Mouse (Mus musculus): ENCODE results near the gene Sele. TPM values are rescaled to one million over a fixed set of nuclear protein-coding genes. Genes with fewer than 3 reads are reported as not detected.

The Sele gene
- polyA plus RNA-seq, 1 experiment from 2014 or later = not detected

- no peaks in the 10 kb centered on the region for H3K4me1 ChIP-seq (ENCODE audit: control insufficient read depth, insufficient read depth, low read length)
- no peak within 1 kb of the TSS for H3K4me3 ChIP-seq (ENCODE audit: low read depth, low read length)
- H3K36me3 ChIP-seq (ENCODE audit: control insufficient read depth, insufficient read depth, low read length) = no peaks in the 10 kb centered on the region
- no peaks in the 10 kb centered on the region for H3K9me3 ChIP-seq (ENCODE audit: control insufficient read depth, low read depth, low read length)
- no peaks in the 10 kb centered on the region for H3K27me3 ChIP-seq (ENCODE audit: control insufficient read depth, insufficient read depth, low read length)
- H3K9ac ChIP-seq (replicated peaks; ENCODE audit: low read depth, low read length) = no peak within 1 kb of the TSS
- ATAC-seq (ENCODE audit: insufficient number of reproducible peaks, insufficient read depth, low FRiP score, low read depth) = no peak
- H3K4me2 ChIP-seq (replicated peaks; ENCODE audit: low read depth, low read length) = no peak within 1 kb of the TSS
- 83% methylated on average over 4 of the region's 4 CpGs for WGBS
- H3K27ac ChIP-seq (ENCODE audit: low read length) = no peak within 1 kb of the TSS
Observed at GRCm38 (mm10) chr1:164061925-164062324, 13.9 kb downstream of the Sele start, which contains the start of gene Sell. TSS of gene Sell (plus strand) at chr1:164061982.

- H3K4me1 ChIP-seq (ENCODE audit: control insufficient read depth, insufficient read depth, low read length) = no peaks in the 10 kb centered on the region
- H3K9me3 ChIP-seq (ENCODE audit: control insufficient read depth, low read depth, low read length) = no peaks in the 10 kb centered on the region
- WGBS = 50% methylated on average over 2 of the region's 2 CpGs
- H3K27ac ChIP-seq (ENCODE audit: low read length) = no peak overlapping the region
- H3K36me3 ChIP-seq (ENCODE audit: control insufficient read depth, insufficient read depth, low read length) = no peaks in the 10 kb centered on the region
- H3K9ac ChIP-seq (replicated peaks; ENCODE audit: low read depth, low read length) = no peak overlapping the region
- no peaks in the 10 kb centered on the region for H3K27me3 ChIP-seq (ENCODE audit: control insufficient read depth, insufficient read depth, low read length)
- no peak overlapping the region for H3K4me3 ChIP-seq (ENCODE audit: low read depth, low read length)
- no peak overlapping the region for H3K4me2 ChIP-seq (replicated peaks; ENCODE audit: low read depth, low read length)
- ATAC-seq (ENCODE audit: insufficient number of reproducible peaks, insufficient read depth, low FRiP score, low read depth) = no peak
Observed at GRCm38 (mm10) chr1:164062856-164063255, 14.8 kb downstream of the Sele start.

- H3K9ac ChIP-seq (replicated peaks; ENCODE audit: low read depth, low read length) = no peak overlapping the region
- no peaks in the 10 kb centered on the region for H3K4me1 ChIP-seq (ENCODE audit: control insufficient read depth, insufficient read depth, low read length)
- H3K27me3 ChIP-seq (ENCODE audit: control insufficient read depth, insufficient read depth, low read length) = no peaks in the 10 kb centered on the region
- H3K4me3 ChIP-seq (ENCODE audit: low read depth, low read length) = no peak overlapping the region
- no peak overlapping the region for H3K4me2 ChIP-seq (replicated peaks; ENCODE audit: low read depth, low read length)
- no peaks in the 10 kb centered on the region for H3K36me3 ChIP-seq (ENCODE audit: control insufficient read depth, insufficient read depth, low read length)
- no peak overlapping the region for H3K27ac ChIP-seq (ENCODE audit: low read length)
- no peaks in the 10 kb centered on the region for H3K9me3 ChIP-seq (ENCODE audit: control insufficient read depth, low read depth, low read length)
- no peak for ATAC-seq (ENCODE audit: insufficient number of reproducible peaks, insufficient read depth, low FRiP score, low read depth)
- WGBS = 41% methylated on average over 3 of the region's 3 CpGs
Observed at GRCm38 (mm10) chr1:164063745-164064144, 15.7 kb downstream of the Sele start.

GRCm38 (mm10) chr1:164069261-164069660 lies 21.2 kb downstream of the Sele start:
- Histone ChIP-seq H3K36me3 (ENCODE audit: control insufficient read depth, insufficient read depth, low read length) (no peaks in the 10 kb centered on the region), H3K4me3 (ENCODE audit: low read depth, low read length) (no peak overlapping the region), H3K27ac (ENCODE audit: low read length) (no peak overlapping the region), H3K27me3 (ENCODE audit: control insufficient read depth, insufficient read depth, low read length) (no peaks in the 10 kb centered on the region), H3K4me2 (replicated peaks; ENCODE audit: low read depth, low read length) (no peak overlapping the region), H3K4me1 (ENCODE audit: control insufficient read depth, insufficient read depth, low read length) (no peaks in the 10 kb centered on the region), H3K9ac (replicated peaks; ENCODE audit: low read depth, low read length) (no peak overlapping the region), H3K9me3 (ENCODE audit: control insufficient read depth, low read depth, low read length) (no peaks in the 10 kb centered on the region)
- ATAC-seq (ENCODE audit: insufficient number of reproducible peaks, insufficient read depth, low FRiP score, low read depth) = no peak

- H3K4me1 ChIP-seq (ENCODE audit: control insufficient read depth, insufficient read depth, low read length) = no peaks in the 10 kb centered on the region
- no peak overlapping the region for H3K27ac ChIP-seq (ENCODE audit: low read length)
- H3K9ac ChIP-seq (replicated peaks; ENCODE audit: low read depth, low read length) = no peak overlapping the region
- H3K4me2 ChIP-seq (replicated peaks; ENCODE audit: low read depth, low read length) = no peak overlapping the region
- 83% methylated on average over 4 of the region's 4 CpGs for WGBS
- H3K36me3 ChIP-seq (ENCODE audit: control insufficient read depth, insufficient read depth, low read length) = no peaks in the 10 kb centered on the region
- no peak for ATAC-seq (ENCODE audit: insufficient number of reproducible peaks, insufficient read depth, low FRiP score, low read depth)
- H3K4me3 ChIP-seq (ENCODE audit: low read depth, low read length) = no peak overlapping the region
- H3K9me3 ChIP-seq (ENCODE audit: control insufficient read depth, low read depth, low read length) = no peaks in the 10 kb centered on the region
- H3K27me3 ChIP-seq (ENCODE audit: control insufficient read depth, insufficient read depth, low read length) = no peaks in the 10 kb centered on the region
Observed at GRCm38 (mm10) chr1:164070461-164070860, 22.4 kb downstream of the Sele start.

GRCm38 (mm10) chr1:164071111-164071510 lies 23.1 kb downstream of the Sele start:
- WGBS = 82% methylated on average over 7 of the region's 7 CpGs
- no peaks in the 10 kb centered on the region for H3K36me3 ChIP-seq (ENCODE audit: control insufficient read depth, insufficient read depth, low read length)
- no peaks in the 10 kb centered on the region for H3K4me1 ChIP-seq (ENCODE audit: control insufficient read depth, insufficient read depth, low read length)
- no peaks in the 10 kb centered on the region for H3K9me3 ChIP-seq (ENCODE audit: control insufficient read depth, low read depth, low read length)
- no peaks in the 10 kb centered on the region for H3K27me3 ChIP-seq (ENCODE audit: control insufficient read depth, insufficient read depth, low read length)
- H3K4me2 ChIP-seq (replicated peaks; ENCODE audit: low read depth, low read length) = no peak overlapping the region
- no peak overlapping the region for H3K9ac ChIP-seq (replicated peaks; ENCODE audit: low read depth, low read length)
- no peak overlapping the region for H3K4me3 ChIP-seq (ENCODE audit: low read depth, low read length)
- H3K27ac ChIP-seq (ENCODE audit: low read length) = no peak overlapping the region
- no peak for ATAC-seq (ENCODE audit: insufficient number of reproducible peaks, insufficient read depth, low FRiP score, low read depth)

GRCm38 (mm10) chr1:164072001-164072400 lies 24.0 kb downstream of the Sele start:
- ATAC-seq (ENCODE audit: insufficient number of reproducible peaks, insufficient read depth, low FRiP score, low read depth) = no peak
- H3K27ac ChIP-seq (ENCODE audit: low read length) = no peak overlapping the region
- H3K27me3 ChIP-seq (ENCODE audit: control insufficient read depth, insufficient read depth, low read length) = no peaks in the 10 kb centered on the region
- WGBS = 86% methylated on average over 4 of the region's 4 CpGs
- H3K4me3 ChIP-seq (ENCODE audit: low read depth, low read length) = no peak overlapping the region
- no peak overlapping the region for H3K4me2 ChIP-seq (replicated peaks; ENCODE audit: low read depth, low read length)
- H3K9ac ChIP-seq (replicated peaks; ENCODE audit: low read depth, low read length) = no peak overlapping the region
- H3K4me1 ChIP-seq (ENCODE audit: control insufficient read depth, insufficient read depth, low read length) = no peaks in the 10 kb centered on the region
- H3K36me3 ChIP-seq (ENCODE audit: control insufficient read depth, insufficient read depth, low read length) = no peaks in the 10 kb centered on the region
- no peaks in the 10 kb centered on the region for H3K9me3 ChIP-seq (ENCODE audit: control insufficient read depth, low read depth, low read length)

GRCm38 (mm10) chr1:164073091-164073490 lies 25.1 kb downstream of the Sele start:
- no peak overlapping the region for H3K27ac ChIP-seq (ENCODE audit: low read length)
- no peak for ATAC-seq (ENCODE audit: insufficient number of reproducible peaks, insufficient read depth, low FRiP score, low read depth)
- no peaks in the 10 kb centered on the region for H3K36me3 ChIP-seq (ENCODE audit: control insufficient read depth, insufficient read depth, low read length)
- H3K4me3 ChIP-seq (ENCODE audit: low read depth, low read length) = no peak overlapping the region
- H3K27me3 ChIP-seq (ENCODE audit: control insufficient read depth, insufficient read depth, low read length) = no peaks in the 10 kb centered on the region
- H3K9ac ChIP-seq (replicated peaks; ENCODE audit: low read depth, low read length) = no peak overlapping the region
- H3K9me3 ChIP-seq (ENCODE audit: control insufficient read depth, low read depth, low read length) = no peaks in the 10 kb centered on the region
- WGBS = 83% methylated on average over 9 of the region's 9 CpGs
- H3K4me1 ChIP-seq (ENCODE audit: control insufficient read depth, insufficient read depth, low read length) = no peaks in the 10 kb centered on the region
- no peak overlapping the region for H3K4me2 ChIP-seq (replicated peaks; ENCODE audit: low read depth, low read length)

GRCm38 (mm10) chr1:164073803-164074202 lies 25.8 kb downstream of the Sele start:
- Histone ChIP-seq H3K36me3 (ENCODE audit: control insufficient read depth, insufficient read depth, low read length) (no peaks in the 10 kb centered on the region), H3K9ac (replicated peaks; ENCODE audit: low read depth, low read length) (no peak overlapping the region), H3K27ac (ENCODE audit: low read length) (no peak overlapping the region), H3K4me3 (ENCODE audit: low read depth, low read length) (no peak overlapping the region), H3K9me3 (ENCODE audit: control insufficient read depth, low read depth, low read length) (no peaks in the 10 kb centered on the region), H3K4me2 (replicated peaks; ENCODE audit: low read depth, low read length) (no peak overlapping the region), H3K27me3 (ENCODE audit: control insufficient read depth, insufficient read depth, low read length) (no peaks in the 10 kb centered on the region), H3K4me1 (ENCODE audit: control insufficient read depth, insufficient read depth, low read length) (no peaks in the 10 kb centered on the region)
- 84% methylated on average over 7 of the region's 7 CpGs for WGBS
- no peak for ATAC-seq (ENCODE audit: insufficient number of reproducible peaks, insufficient read depth, low FRiP score, low read depth)

Measured in stomach, embryonic 14.5 days (tissue).